Mouse (Mus musculus) C2C12 (cell line): ENCODE measurements around the gene Dbn1.

Experiments used
- CEBPB ChIP-seq: IDR thresholded peaks from one replicate; pipeline ENCODE4 v1.6.1; 2011; ENCODE audit warnings: low read depth, mild to moderate bottlenecking, control low read depth, moderate library complexity
- CTCF ChIP-seq: IDR thresholded peaks from one replicate; pipeline ENCODE4 v1.5.1; 2011; ENCODE audit not compliant: control insufficient read depth, insufficient read depth, insufficient read length
- MAX ChIP-seq: IDR thresholded peaks from one replicate; pipeline ENCODE4 v1.6.1; 2011; ENCODE audit warnings: mild to moderate bottlenecking, control low read depth
- MYOD1 ChIP-seq: IDR thresholded peaks from one replicate; pipeline ENCODE4 v1.6.1; 2011; ENCODE audit warnings: low read depth; ENCODE audit not compliant: control insufficient read depth, insufficient read length
- MYOG ChIP-seq: IDR thresholded peaks from one replicate; pipeline ENCODE4 v1.6.1; 2011; ENCODE audit not compliant: control insufficient read depth, insufficient read length; ENCODE audit errors: extremely low read depth
- USF1 ChIP-seq: IDR thresholded peaks from one replicate; pipeline ENCODE4 v1.6.1; 2011; ENCODE audit warnings: low read depth, mild to moderate bottlenecking, control low read depth, moderate library complexity

DNA sequence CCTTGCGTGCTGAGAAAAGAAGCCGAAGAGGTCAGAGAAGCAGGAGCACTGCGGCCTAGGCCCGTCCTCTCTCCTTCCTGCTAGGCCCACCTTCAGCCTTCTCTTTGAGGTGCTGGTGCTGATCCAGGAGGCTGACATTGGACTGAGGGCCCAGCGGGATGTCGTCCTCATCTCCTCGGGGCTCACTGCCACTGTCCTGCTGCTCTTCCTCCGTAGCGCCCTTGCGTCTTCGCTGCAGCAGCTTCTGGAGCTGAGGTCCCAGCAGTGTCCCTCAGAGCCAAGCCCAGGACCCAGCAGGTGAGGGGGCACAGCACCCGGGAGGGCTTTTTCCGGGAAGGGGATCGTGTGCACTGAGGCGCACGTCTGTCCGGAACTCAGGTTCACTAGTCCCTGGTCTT is 47.9 kb upstream of the Dbn1 start:
- no peak for TF ChIP-seq CTCF
- no peak for TF ChIP-seq USF1
- no peak for TF ChIP-seq CEBPB
- TF ChIP-seq MYOD1, result no peak
- TF ChIP-seq MAX, result no peak
- TF ChIP-seq MYOG, result no peak
